Mouse (Mus musculus) neutrophil, adult 5-6 weeks (primary cell): ENCODE results near the gene Hoxd9. TPM values are rescaled to one million over a fixed set of nuclear protein-coding genes. Genes with fewer than 3 reads are reported as not detected.

ENCODE experiments used
- ATAC-seq: fragments of 151-379, 151-347 bp; 2 replicates; pipeline ENCODE4 v1.8.0; 2017; ENCODE audit warnings: mild to moderate bottlenecking, moderate TSS enrichment; ENCODE audit not compliant: insufficient number of reproducible peaks, poor library complexity, low FRiP score, severe bottlenecking; ENCODE audit errors: extremely low read depth
- total RNA-seq: library from RNA; stranded (forward); fragments of 200-1000 nt; gene quantifications from 2 replicates; pipeline ENCODE4 v1.2.3, GENCODE M21; 2017

Hoxd9 gene
- total RNA-seq, 1 experiment from 2014 or later = not detected

- no peak for ATAC-seq
Observed at GRCm38 (mm10) chr2:74724244-74725015, 26.9 kb downstream of the Hoxd9 start.

DNA sequence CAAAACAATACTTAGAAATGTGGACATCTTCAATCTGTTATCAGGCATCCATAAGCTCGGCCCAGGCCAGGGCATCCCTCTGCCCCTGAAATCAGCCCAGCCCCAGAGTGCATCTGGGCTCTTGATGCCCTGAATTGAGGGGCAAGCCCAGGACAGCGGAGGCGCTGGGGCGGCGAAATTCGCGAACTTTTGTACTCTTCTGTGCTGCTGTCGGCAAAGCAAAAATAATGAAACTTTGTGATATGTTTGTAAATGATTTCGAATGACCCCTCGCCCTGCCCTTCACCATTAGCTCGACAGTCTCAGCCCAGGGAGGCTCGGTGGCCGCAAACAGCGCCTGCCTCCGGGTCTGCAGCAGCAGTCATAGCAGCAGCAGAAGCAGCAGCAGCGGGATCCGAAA is 27.6 kb downstream of the Hoxd9 start:
- no peak for ATAC-seq

GRCm38 (mm10) chr2:74726551-74726950 is 29.0 kb downstream of the Hoxd9 start, which contains the start of gene Gm28230:
Gene Gm28230 (plus strand): TSS chr2:74726728.
- no peak for ATAC-seq

- no peak for ATAC-seq
Observed at GRCm38 (mm10) chr2:74726973-74727639, 29.6 kb downstream of the Hoxd9 start.

GRCm38 (mm10) chr2:74727640-74728302 is 30.2 kb downstream of the Hoxd9 start:
- ATAC-seq = no peak

- ATAC-seq = no peak
Observed at GRCm38 (mm10) chr2:74728303-74728680, 30.8 kb downstream of the Hoxd9 start.

- ATAC-seq = no peak
Observed at GRCm38 (mm10) chr2:74730331-74730730, 32.8 kb downstream of the Hoxd9 start.

- no peak for ATAC-seq
Observed at GRCm38 (mm10) chr2:74731055-74731454, 33.5 kb downstream of the Hoxd9 start.

GRCm38 (mm10) chr2:74731799-74732512 is 34.4 kb downstream of the Hoxd9 start:
- ATAC-seq = no peak

- ATAC-seq = no peak
Observed at GRCm38 (mm10) chr2:74732513-74733316, 35.2 kb downstream of the Hoxd9 start.

- ATAC-seq = no peak
Observed at GRCm38 (mm10) chr2:74733317-74733661, 35.8 kb downstream of the Hoxd9 start.

GRCm38 (mm10) chr2:74733765-74734164 is 36.2 kb downstream of the Hoxd9 start:
- ATAC-seq = no peak

DNA sequence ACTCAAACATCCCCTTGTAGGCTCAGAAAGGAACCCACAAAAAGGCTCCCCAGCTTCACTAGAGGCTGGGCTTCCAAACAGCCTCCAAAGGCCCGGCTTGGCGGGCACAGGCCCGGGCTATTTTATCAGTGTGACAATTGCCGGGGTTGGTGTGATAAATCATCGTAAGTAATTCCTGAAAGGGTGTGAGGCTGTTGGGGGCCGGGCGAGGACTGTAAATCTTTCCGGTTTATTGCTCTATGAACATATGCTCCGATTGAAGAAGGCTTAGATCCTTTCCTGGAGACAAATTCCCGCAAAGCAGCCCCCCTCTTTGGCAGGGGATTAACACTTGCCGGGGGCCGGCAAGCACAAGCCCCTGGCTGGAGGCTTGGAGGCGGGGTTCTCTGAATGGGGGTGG is 36.9 kb downstream of the Hoxd9 start:
- no peak for ATAC-seq

DNA sequence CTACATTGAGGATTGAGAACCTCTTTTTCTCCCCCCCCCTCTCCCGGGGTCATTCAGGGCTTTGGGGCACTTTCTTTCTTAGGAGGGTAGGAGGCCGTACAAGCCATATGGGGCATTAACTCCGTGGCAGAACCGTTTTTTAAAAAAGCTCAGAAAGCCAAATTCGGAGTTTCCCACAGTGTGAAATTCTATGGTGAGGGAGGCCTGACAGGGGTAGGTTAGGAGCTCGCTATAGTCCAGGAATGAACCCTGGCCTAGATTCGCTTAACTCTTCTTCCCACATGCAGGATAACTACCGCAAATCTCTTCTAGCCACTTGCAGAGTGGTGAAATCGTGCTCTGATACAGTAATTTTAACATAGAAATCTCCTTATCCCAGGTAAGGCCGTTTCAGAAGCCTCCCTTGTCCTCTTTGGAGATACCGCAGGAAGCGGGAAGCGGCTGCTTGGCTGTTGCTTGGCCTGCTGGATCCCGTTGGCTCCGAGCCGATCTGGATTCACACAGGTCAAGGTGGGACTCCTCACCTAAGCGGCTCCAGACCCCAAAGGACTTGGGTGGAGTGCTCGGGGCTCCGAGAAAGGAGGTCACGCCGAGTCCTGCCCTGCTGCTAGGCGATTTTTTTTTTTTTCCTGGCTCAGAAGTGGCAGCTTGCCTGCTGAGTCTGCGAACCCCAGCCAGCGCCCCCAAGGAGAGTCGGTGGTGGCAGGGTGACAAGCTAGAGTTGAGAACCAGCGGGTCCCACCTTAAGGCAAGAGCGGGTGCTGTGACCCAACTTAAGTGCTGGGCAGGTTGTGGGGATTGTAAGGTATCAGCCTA is 37.7 kb downstream of the Hoxd9 start:
- no peak for ATAC-seq

DNA sequence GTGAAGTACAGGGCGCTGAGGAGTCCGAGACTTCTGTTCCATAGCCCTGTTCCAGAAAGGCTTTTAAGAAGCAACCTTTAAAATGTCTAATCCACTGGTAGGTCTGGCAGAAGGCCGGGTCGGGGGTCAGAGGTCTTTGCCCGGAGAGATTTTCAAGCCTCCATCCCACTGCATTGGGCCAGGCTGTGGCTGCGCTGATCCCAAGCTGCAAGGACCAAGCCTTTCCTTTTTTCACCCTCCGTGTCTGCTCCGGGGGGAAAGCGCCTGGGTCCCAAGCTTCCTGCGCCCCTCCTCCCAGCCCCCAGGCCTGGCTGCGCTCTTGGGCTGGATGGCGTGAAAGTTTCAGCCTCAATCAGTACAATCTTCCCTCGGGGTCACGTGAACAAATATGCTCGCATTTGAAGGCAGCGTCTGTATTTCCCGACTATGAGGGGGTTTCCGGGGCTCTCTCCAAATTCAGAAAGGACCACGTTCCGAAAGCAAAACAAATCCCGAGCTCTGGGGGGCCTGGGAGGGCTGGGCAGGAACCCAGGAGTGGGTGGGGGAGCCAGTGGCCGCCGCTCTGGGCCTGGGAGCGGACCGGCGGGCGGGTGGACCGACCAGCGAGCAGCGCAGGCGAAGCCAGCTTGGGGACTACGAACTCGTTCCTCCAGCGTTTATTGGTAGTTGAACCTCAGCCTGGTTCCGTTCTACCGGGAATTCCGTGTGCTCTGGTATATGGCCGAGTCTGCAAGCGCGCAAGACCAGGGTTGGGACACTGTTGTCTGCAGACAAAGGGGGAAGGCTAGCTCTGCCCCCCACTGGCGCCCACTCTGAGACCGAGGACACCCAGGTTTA is 38.5 kb downstream of the Hoxd9 start:
- no peak for ATAC-seq

DNA sequence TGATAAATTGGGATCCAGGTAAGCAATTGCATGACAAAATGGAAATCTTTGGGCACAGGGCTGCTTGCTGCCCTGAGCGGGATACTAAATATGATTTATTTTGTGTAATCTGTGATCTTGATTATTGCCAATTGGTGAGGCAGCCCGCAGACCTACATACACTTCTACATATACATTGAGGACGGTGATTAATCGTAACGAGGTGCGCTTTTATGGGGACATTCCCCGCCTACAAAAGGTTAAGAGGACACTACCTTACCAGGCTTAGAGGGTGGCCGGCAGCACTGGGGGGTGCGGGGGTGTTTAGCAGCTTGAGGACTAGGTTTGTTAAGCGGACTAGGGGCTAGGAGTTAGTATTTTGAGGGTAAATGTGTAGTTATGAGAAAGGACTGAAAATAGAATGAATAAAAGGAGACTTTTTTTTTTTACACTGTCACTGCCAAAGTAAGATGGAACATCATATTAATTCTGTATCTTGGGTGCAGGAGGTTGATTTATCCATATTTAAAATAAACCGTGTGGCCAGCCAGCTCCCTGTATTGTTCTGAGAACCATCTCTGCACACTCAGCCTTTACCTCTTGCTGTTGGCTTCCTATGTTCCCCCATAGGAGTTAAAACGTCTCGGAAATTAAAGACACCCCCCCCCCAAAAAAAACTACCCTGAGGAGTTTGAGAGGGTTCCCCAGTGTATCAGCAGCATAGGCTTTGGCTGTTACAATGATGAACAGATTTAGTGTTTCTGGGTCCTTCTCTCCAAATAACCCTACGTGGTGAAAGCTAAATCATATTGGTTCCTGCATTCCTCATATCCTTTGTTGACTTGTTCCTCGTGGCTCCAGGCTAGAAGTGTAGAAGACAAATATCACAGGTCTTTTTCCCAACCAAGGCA is 39.4 kb downstream of the Hoxd9 start:
- ATAC-seq = no peak
